Mouse (Mus musculus) splenic B cell, adult 2 months (primary cell): ENCODE data around the gene Fgfr1op.
A peak's percentile ranks its signal among the peaks of the same experiment; 100 is the strongest.
"Not testable (repeated sequence)": the region's sequence is repeated elsewhere in the genome, so short reads cannot be mapped to it uniquely, and the experiment has no call there.

ENCODE experiments used
- DNase-seq: peaks from one replicate; pipeline ENCODE4 v3.0.0-alpha.2; 2011; ENCODE audit warnings: low read depth, low spot score
- H3K27me3 ChIP-seq: 2 replicates; pipeline ENCODE4 v1.6.1; 2012; ENCODE audit warnings: mild to moderate bottlenecking, low read length, moderate library complexity, mixed read lengths; ENCODE audit not compliant: control insufficient read depth, poor library complexity, insufficient read depth, severe bottlenecking
- H3K36me3 ChIP-seq: 2 replicates; pipeline ENCODE4 v1.6.1; 2012; ENCODE audit warnings: mild to moderate bottlenecking, low read length, moderate library complexity, mixed read lengths; ENCODE audit not compliant: control insufficient read depth, poor library complexity, insufficient read depth, severe bottlenecking

Gene Fgfr1op

DNA sequence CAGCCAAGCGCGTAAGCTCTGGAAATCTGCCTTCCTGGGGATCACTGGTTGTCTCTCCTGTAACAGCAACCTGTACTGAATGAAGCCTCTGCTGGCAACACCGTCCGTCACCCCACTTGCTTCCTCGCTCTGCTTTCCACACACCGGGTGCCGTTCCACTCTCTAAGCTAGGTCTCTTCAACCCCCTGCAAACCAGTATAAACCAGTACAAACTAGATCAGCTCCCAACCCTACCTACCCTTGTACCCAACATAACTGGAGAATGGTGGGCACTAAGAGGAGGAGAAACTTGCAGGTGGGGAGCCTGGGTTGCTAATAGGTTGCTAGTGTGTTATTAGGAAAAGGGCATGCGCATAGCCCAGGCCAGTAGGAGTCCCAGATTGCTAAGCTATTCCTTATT is 9.3 kb upstream of the Fgfr1op start:
- not testable (repeated sequence) for H3K27me3 ChIP-seq, H3K36me3 ChIP-seq, DNase-seq

DNA sequence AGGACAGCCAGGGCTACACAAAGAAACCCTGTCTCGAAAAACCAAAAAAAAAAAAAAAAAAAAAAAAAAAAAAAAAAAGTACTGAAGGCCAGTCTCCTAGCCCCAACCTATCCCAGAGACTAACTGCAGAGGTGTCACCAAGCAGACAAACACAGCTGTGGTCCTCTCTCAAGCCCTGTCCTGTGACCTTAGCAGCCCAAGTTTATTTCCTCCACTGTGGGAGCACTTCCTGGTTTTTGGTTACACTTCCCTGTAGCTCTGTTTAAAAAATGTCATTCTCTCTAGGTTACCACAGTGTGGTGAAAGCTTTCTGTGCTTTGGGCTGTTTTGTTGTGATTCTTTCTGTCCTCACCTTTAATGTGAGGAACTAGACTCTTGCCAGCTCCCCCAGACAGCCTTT is 6.7 kb upstream of the Fgfr1op start:
- not testable (repeated sequence) for H3K36me3 ChIP-seq, DNase-seq, H3K27me3 ChIP-seq

DNA sequence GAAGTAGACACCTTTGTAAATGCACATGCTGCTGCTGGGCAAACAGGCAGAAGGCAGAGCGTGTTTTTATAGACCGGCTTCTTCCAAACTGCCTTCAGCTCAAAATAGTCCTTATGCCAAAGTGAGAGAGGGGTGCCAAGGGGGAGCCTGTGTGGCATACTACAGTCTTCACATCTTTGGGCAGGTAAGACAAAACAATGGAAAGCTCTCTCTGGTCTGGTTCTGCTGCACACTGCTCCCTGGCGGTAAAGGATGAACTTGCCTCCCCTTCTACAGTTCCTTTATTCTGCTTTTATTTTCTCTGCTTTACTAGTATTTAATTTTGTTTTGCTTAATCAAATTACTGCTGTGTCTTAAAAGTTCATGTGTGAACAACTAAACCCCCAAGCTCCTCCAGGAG is 4.3 kb upstream of the Fgfr1op start:
- not testable (repeated sequence) for H3K36me3 ChIP-seq, H3K27me3 ChIP-seq
- DNase-seq = peak; percentile 58

- not testable (repeated sequence) for H3K27me3 ChIP-seq, H3K36me3 ChIP-seq
- peak; percentile 45 for DNase-seq
Observed at GRCm38 (mm10) chr17:8165608-8165945, 276 bp downstream of the Fgfr1op start.

GRCm38 (mm10) chr17:8165977-8166376 is 676 bp downstream of the Fgfr1op start:
- not testable (repeated sequence) for H3K27me3 ChIP-seq, H3K36me3 ChIP-seq, DNase-seq

- H3K27me3 ChIP-seq, H3K36me3 ChIP-seq, DNase-seq: not testable (repeated sequence)
Observed at GRCm38 (mm10) chr17:8166454-8166853, 1.2 kb downstream of the Fgfr1op start.

- H3K27me3 ChIP-seq, H3K36me3 ChIP-seq, DNase-seq: not testable (repeated sequence)
Observed at GRCm38 (mm10) chr17:8167436-8167835, 2.1 kb downstream of the Fgfr1op start.

DNA sequence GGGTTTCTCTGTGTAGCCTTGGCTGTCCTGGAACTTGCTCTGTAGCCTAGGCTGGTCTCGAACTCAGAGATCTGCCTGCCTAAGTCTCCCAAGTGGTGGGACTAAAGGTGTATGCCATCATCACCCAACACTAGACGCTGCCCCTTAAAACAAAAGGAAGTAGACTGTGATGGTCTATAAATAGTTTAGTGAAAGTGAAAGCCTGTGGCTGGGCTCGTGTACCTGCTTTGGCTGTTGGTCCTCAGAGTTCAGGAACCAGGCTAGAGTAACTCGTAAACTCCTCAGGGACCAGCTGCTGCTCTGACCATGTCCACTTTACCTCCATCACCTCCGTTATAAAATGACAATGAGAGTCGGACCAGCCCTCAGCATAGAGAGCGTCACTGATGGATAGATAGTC is 5.0 kb downstream of the Fgfr1op start:
- Histone ChIP-seq H3K36me3 (peaks cover 14% of the 10 kb centered on the region), H3K27me3 (no peaks in the 10 kb centered on the region)
- peak; percentile 79 for DNase-seq

DNA sequence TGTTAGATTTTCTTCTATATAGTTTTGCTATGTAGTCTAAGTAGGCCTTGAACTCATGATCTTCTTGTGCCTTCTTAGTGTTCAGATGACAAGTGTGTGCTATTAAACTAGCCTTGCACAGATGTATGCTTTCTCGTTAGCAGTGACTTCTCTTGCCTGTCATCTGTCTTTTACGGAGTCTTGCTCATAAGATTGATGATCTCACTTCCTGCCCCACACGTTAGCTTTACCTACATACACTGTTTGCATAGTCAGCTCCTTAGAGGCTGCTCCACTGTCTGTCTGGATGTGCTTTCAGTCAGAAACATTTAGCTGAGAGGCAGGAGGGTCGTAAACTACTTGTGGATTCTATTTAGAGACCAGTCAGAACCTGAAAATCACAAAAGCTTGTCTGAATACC is 5.8 kb downstream of the Fgfr1op start:
- peak; percentile 73 for DNase-seq
- peaks cover 14% of the 10 kb centered on the region for H3K36me3 ChIP-seq

GRCm38 (mm10) chr17:8177090-8177489 is 11.8 kb downstream of the Fgfr1op start:
- no peak for DNase-seq
- H3K36me3 ChIP-seq = peaks cover 21% of the 10 kb centered on the region

More for the DNA sequence above, 5.8 kb downstream of the Fgfr1op start:
- H3K27me3 ChIP-seq = no peaks in the 10 kb centered on the region

GRCm38 (mm10) chr17:8183815-8184214 is 18.5 kb downstream of the Fgfr1op start:
- H3K27me3 ChIP-seq = no peaks in the 10 kb centered on the region
- DNase-seq = no peak
- peaks cover 14% of the 10 kb centered on the region for H3K36me3 ChIP-seq

More at GRCm38 (mm10) chr17:8177090-8177489, 11.8 kb downstream of the Fgfr1op start:
- no peaks in the 10 kb centered on the region for H3K27me3 ChIP-seq

- no peak for DNase-seq
- no peaks in the 10 kb centered on the region for H3K27me3 ChIP-seq
- H3K36me3 ChIP-seq = peaks cover 14% of the 10 kb centered on the region
Observed at GRCm38 (mm10) chr17:8184217-8184616, 18.9 kb downstream of the Fgfr1op start.

DNA sequence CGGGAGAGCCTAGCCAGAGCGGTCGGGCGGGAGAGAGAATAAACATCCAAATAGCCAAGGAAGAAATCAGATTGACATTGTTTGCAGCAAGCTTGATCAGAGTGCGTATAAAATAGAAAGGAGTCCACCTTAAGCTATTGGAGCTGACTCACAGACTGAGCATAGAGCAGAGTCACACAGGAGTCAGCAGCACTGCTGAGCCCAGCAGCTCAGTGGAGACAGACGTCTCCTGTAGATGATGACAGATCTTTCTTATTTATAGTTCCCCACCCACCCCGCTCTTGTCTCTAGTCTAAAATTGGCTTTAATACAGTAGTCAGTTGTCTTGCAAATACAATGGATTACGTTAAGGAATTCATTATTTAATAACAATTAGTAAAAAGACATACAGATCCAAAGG is 28.4 kb downstream of the Fgfr1op start:
- DNase-seq = no peak
- no peaks in the 10 kb centered on the region for H3K27me3 ChIP-seq
- peaks cover 19% of the 10 kb centered on the region; the same call in 1 of the 2 replicates for H3K36me3 ChIP-seq

DNA sequence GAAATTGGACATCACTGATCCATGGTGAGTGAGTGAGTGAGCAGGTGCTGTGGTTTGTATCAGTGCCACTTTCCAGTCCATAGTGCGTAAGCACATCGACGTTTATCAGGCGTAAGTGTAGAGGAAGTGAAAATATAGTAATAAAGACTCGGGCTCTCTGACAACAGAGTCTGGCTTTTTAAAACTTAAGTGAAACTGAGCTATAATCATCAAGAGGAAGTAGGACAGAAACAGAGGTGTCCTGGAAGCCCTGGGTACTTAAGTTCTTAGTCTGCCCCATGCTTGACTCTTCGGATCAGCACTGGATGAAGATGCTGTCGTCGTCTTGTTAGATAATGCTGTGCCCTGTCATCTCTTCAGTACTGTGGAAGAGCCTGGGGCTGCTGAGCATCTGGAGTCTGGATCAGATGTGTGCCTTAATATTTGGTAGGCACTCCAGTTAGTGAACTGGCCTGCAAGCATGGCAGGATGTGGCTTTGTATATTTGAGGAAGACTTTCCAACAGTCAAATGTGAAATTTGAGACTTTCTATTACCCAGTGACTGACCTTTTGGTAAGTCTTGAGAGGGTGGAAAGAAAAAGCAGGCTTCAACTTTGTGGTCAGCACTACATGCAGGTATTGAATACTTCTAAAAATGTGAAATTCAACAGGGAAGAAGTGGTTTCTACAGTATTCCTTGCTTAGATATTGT is 30.5 kb downstream of the Fgfr1op start:
- no peaks in the 10 kb centered on the region for H3K27me3 ChIP-seq
- peak; percentile 91 for DNase-seq
- peaks cover 16% of the 10 kb centered on the region; the same call in 1 of the 2 replicates for H3K36me3 ChIP-seq

- peak; percentile 83 for DNase-seq
- Histone ChIP-seq H3K36me3 (peaks cover 10% of the 10 kb centered on the region; the same call in 1 of the 2 replicates), H3K27me3 (no peaks in the 10 kb centered on the region)
Observed at GRCm38 (mm10) chr17:8197652-8198051, 32.4 kb downstream of the Fgfr1op start.
